Mouse (Mus musculus) lung, adult 18-20 months (tissue): ENCODE results near the gene Olfr784.
"Not testable (repeated sequence)": the region's sequence is repeated elsewhere in the genome, so short reads cannot be mapped to it uniquely, and the experiment has no call there.

Source experiments
- DNase-seq, 2 experiments: peaks; one replicate each; pipeline ENCODE4 v3.0.0; 2022; ENCODE audit warnings: mixed read lengths in 2 of 2

The Olfr784 gene

GRCm38 (mm10) chr10:129383783-129384182 lies at the start of gene Olfr784:
Gene Olfr784 (plus strand): TSS chr10:129384083.
- DNase-seq: no peak

- no peak for DNase-seq
These were observed 35.3 kb upstream of the Olfr784 start, which contains the start of gene Olfr782 for GRCm38 (mm10) chr10:129348550-129348949. Gene Olfr782 (plus strand): TSS chr10:129348850.

DNA sequence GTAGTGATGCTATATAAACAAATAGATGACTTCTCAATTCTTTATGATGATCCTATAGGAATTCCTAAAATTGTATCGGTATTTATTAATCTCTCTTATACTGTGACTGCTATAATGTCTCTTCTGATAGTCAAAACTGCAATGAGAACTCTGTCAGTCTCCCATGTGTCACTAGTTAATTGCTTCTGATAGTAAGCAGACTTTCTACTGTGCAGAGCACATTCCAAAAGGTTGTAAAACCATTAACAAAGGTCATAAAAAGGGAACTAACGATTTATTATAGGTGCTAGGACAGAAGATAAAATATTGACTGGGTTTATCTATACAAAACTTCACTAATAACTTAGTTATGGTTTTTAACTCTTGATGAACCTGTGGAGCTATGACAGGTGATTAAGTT lies 31.4 kb upstream of the Olfr784 start:
- not testable (repeated sequence) for DNase-seq

- DNase-seq: not testable (repeated sequence)
These were observed 27.4 kb upstream of the Olfr784 start for GRCm38 (mm10) chr10:129356496-129356895.

GRCm38 (mm10) chr10:129357307-129357706 lies 26.6 kb upstream of the Olfr784 start:
- DNase-seq: no peak

GRCm38 (mm10) chr10:129374051-129374450 lies 9.8 kb upstream of the Olfr784 start:
- not testable (repeated sequence) for DNase-seq

DNA sequence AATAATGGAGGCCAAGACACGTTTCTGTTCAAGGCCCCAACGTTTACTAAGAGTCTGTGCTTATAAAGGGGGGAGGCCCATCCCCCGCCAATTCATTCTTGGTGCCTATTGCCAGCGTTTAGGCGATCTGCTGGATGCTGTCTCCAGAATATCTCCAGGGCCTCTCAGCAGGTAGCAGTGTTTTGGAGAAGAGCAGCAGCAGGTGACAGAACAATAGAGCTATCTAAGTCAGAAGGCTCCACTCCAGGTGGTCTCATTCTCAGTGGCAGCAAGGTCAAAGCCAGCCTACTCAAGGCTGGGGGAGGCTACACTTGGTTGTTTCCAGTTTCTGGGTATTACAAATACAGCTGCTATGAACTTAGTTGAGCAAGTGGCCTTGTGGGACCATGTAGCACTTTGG lies 17.0 kb downstream of the Olfr784 start:
- DNase-seq: no peak

GRCm38 (mm10) chr10:129405126-129405525 lies 21.2 kb downstream of the Olfr784 start, which contains the start of gene Olfr785:
Gene Olfr785 (plus strand): TSS chr10:129405426.
- DNase-seq: no peak

DNA sequence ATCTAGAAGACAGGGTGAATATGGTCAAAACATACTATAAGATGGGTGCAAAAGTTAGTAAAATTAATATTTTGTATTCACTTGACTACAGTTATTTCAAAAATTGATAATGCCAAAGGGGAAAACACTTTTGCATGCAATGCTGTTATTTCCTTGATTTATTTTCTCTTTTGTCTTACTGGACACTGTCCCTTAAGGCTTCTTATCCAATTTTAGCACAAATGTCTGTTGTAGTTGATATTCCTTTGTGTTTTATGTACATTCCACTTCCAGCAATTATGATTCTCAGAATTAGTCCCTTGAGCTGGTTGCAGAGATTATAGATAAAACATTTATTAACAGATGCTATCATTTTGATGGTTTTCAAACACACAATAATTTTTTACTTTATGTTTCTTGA lies 43.1 kb downstream of the Olfr784 start, which contains the start of gene Olfr786:
Olfr786 (plus strand) TSS at position 301 of the 400 bp plus-strand sequence.
- DNase-seq: no peak
